Mouse (Mus musculus): ENCODE data around the gene Meis1. TPM values are rescaled to one million over a fixed set of nuclear protein-coding genes. Genes with fewer than 3 reads are reported as not detected.

Gene Meis1
- polyA plus RNA-seq, 1 experiment from 2014 or later: 113 TPM

- Histone ChIP-seq H3K4me1 (peaks cover 8% of the 10 kb centered on the region), H3K4me3 (no peak overlapping the region), H3K9me3 (no peaks in the 10 kb centered on the region), H3K27me3 (no peaks in the 10 kb centered on the region), H3K36me3 (no peaks in the 10 kb centered on the region), H3K27ac (no peak overlapping the region), H3K4me2 (replicated peaks) (no peak overlapping the region), H3K9ac (no peak overlapping the region)
- 84% methylated on average over 1 of the region's 1 CpGs for WGBS
- ATAC-seq (ENCODE audit: insufficient number of reproducible peaks, insufficient read depth, low FRiP score, low TSS enrichment): no peak
Observed at GRCm38 (mm10) chr11:18913251-18913650, 105.5 kb downstream of the Meis1 start.

GRCm38 (mm10) chr11:18912311-18913019 lies 106.3 kb downstream of the Meis1 start:
- WGBS: 77% methylated on average over 6 of the region's 6 CpGs
- Histone ChIP-seq H3K4me1 (peaks cover 8% of the 10 kb centered on the region), H3K9ac (no peak overlapping the region), H3K9me3 (no peaks in the 10 kb centered on the region), H3K4me2 (replicated peaks) (no peak overlapping the region), H3K27ac (no peak overlapping the region), H3K36me3 (no peaks in the 10 kb centered on the region), H3K27me3 (no peaks in the 10 kb centered on the region), H3K4me3 (no peak overlapping the region)
- ATAC-seq (ENCODE audit: insufficient number of reproducible peaks, insufficient read depth, low FRiP score, low TSS enrichment): no peak

- no peaks in the 10 kb centered on the region for H3K4me1 ChIP-seq
- H3K27me3 ChIP-seq: no peaks in the 10 kb centered on the region
- H3K27ac ChIP-seq: no peak overlapping the region
- WGBS: 72% methylated on average over 3 of the region's 3 CpGs
- no peak overlapping the region for H3K4me2 ChIP-seq (replicated peaks)
- ATAC-seq (ENCODE audit: insufficient number of reproducible peaks, insufficient read depth, low FRiP score, low TSS enrichment): no peak
- no peak overlapping the region for H3K4me3 ChIP-seq
- peaks cover 4% of the 10 kb centered on the region; the same call in 1 of the 2 replicates for H3K36me3 ChIP-seq
- H3K9me3 ChIP-seq: no peaks in the 10 kb centered on the region
- H3K9ac ChIP-seq: no peak overlapping the region
Observed at GRCm38 (mm10) chr11:18906866-18907265, 111.9 kb downstream of the Meis1 start.

- no peak overlapping the region for H3K4me2 ChIP-seq (replicated peaks)
Observed at GRCm38 (mm10) chr11:18905431-18905830, 113.4 kb downstream of the Meis1 start.

GRCm38 (mm10) chr11:18904880-18905279 lies 113.9 kb downstream of the Meis1 start:
- no peak overlapping the region for H3K4me3 ChIP-seq
- no peak overlapping the region for H3K27ac ChIP-seq
- H3K36me3 ChIP-seq: peaks cover 4% of the 10 kb centered on the region; the same call in 1 of the 2 replicates
- H3K9ac ChIP-seq: no peak overlapping the region
- no peak for ATAC-seq (ENCODE audit: insufficient number of reproducible peaks, insufficient read depth, low FRiP score, low TSS enrichment)
- H3K4me2 ChIP-seq (replicated peaks): no peak overlapping the region
- WGBS: 89% methylated on average over 1 of the region's 1 CpGs
- H3K9me3 ChIP-seq: no peaks in the 10 kb centered on the region
- H3K4me1 ChIP-seq: peaks cover 4% of the 10 kb centered on the region; the same call in 1 of the 2 replicates
- no peaks in the 10 kb centered on the region for H3K27me3 ChIP-seq

More at GRCm38 (mm10) chr11:18905431-18905830, 113.4 kb downstream of the Meis1 start:
- Histone ChIP-seq H3K9me3 (no peaks in the 10 kb centered on the region), H3K27me3 (no peaks in the 10 kb centered on the region), H3K36me3 (peaks cover 4% of the 10 kb centered on the region; the same call in 1 of the 2 replicates), H3K4me3 (no peak overlapping the region), H3K9ac (no peak overlapping the region), H3K4me1 (peaks cover under 1% of the 10 kb centered on the region; the same call in 1 of the 2 replicates), H3K27ac (no peak overlapping the region)
- no peak for ATAC-seq (ENCODE audit: insufficient number of reproducible peaks, insufficient read depth, low FRiP score, low TSS enrichment)
- 71% methylated on average over 1 of the region's 1 CpGs for WGBS

- H3K27me3 ChIP-seq: no peaks in the 10 kb centered on the region
- ATAC-seq (ENCODE audit: insufficient number of reproducible peaks, insufficient read depth, low FRiP score, low TSS enrichment): no peak
- H3K9me3 ChIP-seq: no peaks in the 10 kb centered on the region
- H3K4me3 ChIP-seq: no peak overlapping the region
- H3K9ac ChIP-seq: no peak overlapping the region
- WGBS: 89% methylated on average over 5 of the region's 5 CpGs
- H3K27ac ChIP-seq: no peak overlapping the region
- peaks cover 4% of the 10 kb centered on the region; the same call in 1 of the 2 replicates for H3K4me1 ChIP-seq
- no peak overlapping the region for H3K4me2 ChIP-seq (replicated peaks)
- H3K36me3 ChIP-seq: peaks cover 4% of the 10 kb centered on the region; the same call in 1 of the 2 replicates
Observed at GRCm38 (mm10) chr11:18904285-18904684, 114.5 kb downstream of the Meis1 start.

GRCm38 (mm10) chr11:18900489-18900888 lies 118.3 kb downstream of the Meis1 start:
- peaks cover 4% of the 10 kb centered on the region for H3K36me3 ChIP-seq
- ATAC-seq (ENCODE audit: insufficient number of reproducible peaks, insufficient read depth, low FRiP score, low TSS enrichment): no peak
- no peak overlapping the region for H3K27ac ChIP-seq
- no peaks in the 10 kb centered on the region for H3K9me3 ChIP-seq
- H3K4me1 ChIP-seq: peaks cover 20% of the 10 kb centered on the region
- 43% methylated on average over 2 of the region's 2 CpGs for WGBS
- H3K27me3 ChIP-seq: no peaks in the 10 kb centered on the region
- H3K4me3 ChIP-seq: no peak overlapping the region
- no peak overlapping the region for H3K4me2 ChIP-seq (replicated peaks)
- no peak overlapping the region for H3K9ac ChIP-seq

- no peaks in the 10 kb centered on the region for H3K27me3 ChIP-seq
- no peak overlapping the region for H3K9ac ChIP-seq
- H3K9me3 ChIP-seq: no peaks in the 10 kb centered on the region
- H3K4me2 ChIP-seq (replicated peaks): no peak overlapping the region
- no peak overlapping the region for H3K27ac ChIP-seq
- WGBS: 43% methylated on average over 4 of the region's 4 CpGs
- no peak overlapping the region for H3K4me3 ChIP-seq
- ATAC-seq (ENCODE audit: insufficient number of reproducible peaks, insufficient read depth, low FRiP score, low TSS enrichment): no peak
- H3K36me3 ChIP-seq: peaks cover 2% of the 10 kb centered on the region
- H3K4me1 ChIP-seq: peaks cover 20% of the 10 kb centered on the region
Observed at GRCm38 (mm10) chr11:18898862-18899261, 119.9 kb downstream of the Meis1 start.

GRCm38 (mm10) chr11:18897921-18898646 lies 120.7 kb downstream of the Meis1 start:
- Histone ChIP-seq H3K27ac (peak overlapping the region; percentile 26; the same call in 1 of the 2 replicates), H3K9ac (no peak overlapping the region), H3K36me3 (no peaks in the 10 kb centered on the region; the same call in none of the 2 replicates), H3K4me2 (replicated peaks) (no peak overlapping the region), H3K4me3 (no peak overlapping the region), H3K27me3 (no peaks in the 10 kb centered on the region), H3K4me1 (peaks cover 20% of the 10 kb centered on the region), H3K9me3 (no peaks in the 10 kb centered on the region)
- 29% methylated on average over 7 of the region's 7 CpGs for WGBS
- ATAC-seq (ENCODE audit: insufficient number of reproducible peaks, insufficient read depth, low FRiP score, low TSS enrichment): no peak

- Histone ChIP-seq H3K4me3 (no peak overlapping the region), H3K36me3 (no peaks in the 10 kb centered on the region; the same call in 1 of the 2 replicates), H3K4me2 (replicated peaks) (no peak overlapping the region), H3K9me3 (no peaks in the 10 kb centered on the region), H3K27ac (no peak overlapping the region), H3K9ac (no peak overlapping the region), H3K27me3 (no peaks in the 10 kb centered on the region), H3K4me1 (peaks cover 20% of the 10 kb centered on the region)
- WGBS: 68% methylated on average over 2 of the region's 2 CpGs
- ATAC-seq (ENCODE audit: insufficient number of reproducible peaks, insufficient read depth, low FRiP score, low TSS enrichment): no peak
Observed at GRCm38 (mm10) chr11:18897250-18897649, 121.5 kb downstream of the Meis1 start.

- 69% methylated on average over 2 of the region's 2 CpGs for WGBS
- no peaks in the 10 kb centered on the region for H3K9me3 ChIP-seq
- H3K9ac ChIP-seq: no peak overlapping the region
- peaks cover under 1% of the 10 kb centered on the region for H3K4me1 ChIP-seq
- H3K4me3 ChIP-seq: no peak overlapping the region
- H3K27me3 ChIP-seq: no peaks in the 10 kb centered on the region
- ATAC-seq (ENCODE audit: insufficient number of reproducible peaks, insufficient read depth, low FRiP score, low TSS enrichment): no peak
- no peak overlapping the region for H3K4me2 ChIP-seq (replicated peaks)
- H3K36me3 ChIP-seq: no peaks in the 10 kb centered on the region; the same call in 1 of the 2 replicates
- no peak overlapping the region for H3K27ac ChIP-seq
Observed at GRCm38 (mm10) chr11:18892470-18892869, 126.3 kb downstream of the Meis1 start.

- no peak overlapping the region for H3K4me3 ChIP-seq
- H3K4me2 ChIP-seq (replicated peaks): no peak overlapping the region
- no peaks in the 10 kb centered on the region for H3K27me3 ChIP-seq
- no peak overlapping the region for H3K9ac ChIP-seq
- H3K36me3 ChIP-seq: no peaks in the 10 kb centered on the region
- no peaks in the 10 kb centered on the region for H3K4me1 ChIP-seq
- 8% methylated on average over 5 of the region's 5 CpGs for WGBS
- no peaks in the 10 kb centered on the region for H3K9me3 ChIP-seq
- ATAC-seq (ENCODE audit: insufficient number of reproducible peaks, insufficient read depth, low FRiP score, low TSS enrichment): no peak
- H3K27ac ChIP-seq: no peak overlapping the region
Observed at GRCm38 (mm10) chr11:18889139-18889538, 129.6 kb downstream of the Meis1 start.

Measured in embryonic facial prominence, embryonic 12.5 days (tissue).